Mouse (Mus musculus) small intestine, adult 2 months (tissue): ENCODE data around the gene Zfp677.

ENCODE experiments used
- CTCF ChIP-seq: fragments of 200-500 bp; IDR thresholded peaks from 2 replicates; pipeline ENCODE4 v1.5.1; 2012; ENCODE audit warnings: low read depth, mild to moderate bottlenecking, control low read depth, inconsistent platforms, low read length, moderate library complexity, mixed read lengths; ENCODE audit not compliant: insufficient replicate concordance, insufficient read length; ENCODE audit errors: extremely low read depth
- POLR2A ChIP-seq: fragments of 200-500 bp; IDR thresholded peaks from 2 replicates; pipeline ENCODE4 v1.6.1; 2012; ENCODE audit warnings: low read depth, mild to moderate bottlenecking, control low read depth, inconsistent platforms, low read length, moderate library complexity

DNA sequence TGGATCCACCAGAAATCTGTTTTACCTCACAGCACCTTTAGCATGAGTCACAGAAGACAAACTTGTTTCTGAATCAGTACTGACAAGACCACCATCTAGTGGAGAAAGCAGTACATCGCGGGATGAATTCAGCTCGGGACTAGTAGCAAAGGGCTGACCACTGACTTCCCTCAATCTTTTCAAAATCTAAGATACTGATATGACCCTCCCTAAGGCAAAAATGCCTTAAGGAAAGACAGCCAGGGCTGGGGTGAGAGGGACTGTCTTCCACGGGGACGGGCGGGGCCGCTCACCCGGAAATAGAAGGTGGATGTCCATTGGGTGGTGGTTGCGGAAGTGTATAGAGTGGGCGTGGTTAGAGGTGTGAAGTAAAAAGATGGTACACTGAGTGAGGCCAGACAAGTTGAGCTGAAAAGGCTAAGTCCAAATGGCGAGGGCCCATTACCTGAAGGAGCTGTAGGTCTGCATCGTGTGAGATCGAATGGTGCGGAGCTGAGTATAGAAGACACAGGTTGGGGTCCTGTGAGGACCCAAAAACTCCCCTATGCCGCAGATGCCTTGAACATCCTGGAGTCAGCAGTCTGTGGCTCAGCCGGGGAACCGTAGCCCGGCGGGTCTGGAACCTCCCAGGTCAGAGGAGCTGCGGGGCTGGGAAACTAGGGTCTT is at the start of gene Zfp677:
- TF ChIP-seq POLR2A (peak; percentile 21; the same call in 1 of the 2 replicates), CTCF (peak; percentile 21; the same call in 1 of the 2 replicates)
